Mouse (Mus musculus) testis, postnatal 14 days (tissue): Measurements from ENCODE around the gene Arhgef12.

Experiments used
- DNase-seq: peaks from one replicate; pipeline ENCODE4 v3.0.0; 2021; ENCODE audit warnings: low spot score

The Arhgef12 gene

DNA sequence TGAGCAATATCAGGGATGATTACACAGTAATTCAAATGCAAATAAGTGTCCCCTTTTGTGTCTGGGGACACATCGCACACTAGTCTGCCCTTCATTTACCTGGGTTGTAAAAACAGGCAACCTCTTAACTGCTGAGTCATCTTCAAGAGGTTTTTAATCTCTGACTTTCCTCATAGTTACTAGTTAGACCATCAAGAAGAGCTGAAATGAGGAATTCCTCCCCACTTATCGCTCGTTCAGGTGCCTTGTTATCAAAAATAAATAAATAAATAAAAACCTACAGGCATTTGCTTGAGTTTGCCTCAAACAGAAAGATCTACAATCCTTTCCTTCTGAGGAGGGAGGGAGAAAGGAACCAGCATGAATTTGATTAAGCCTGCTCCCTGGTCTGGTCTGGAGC, 1.7 kb upstream of the Arhgef12 start:
- DNase-seq: no peak

DNA sequence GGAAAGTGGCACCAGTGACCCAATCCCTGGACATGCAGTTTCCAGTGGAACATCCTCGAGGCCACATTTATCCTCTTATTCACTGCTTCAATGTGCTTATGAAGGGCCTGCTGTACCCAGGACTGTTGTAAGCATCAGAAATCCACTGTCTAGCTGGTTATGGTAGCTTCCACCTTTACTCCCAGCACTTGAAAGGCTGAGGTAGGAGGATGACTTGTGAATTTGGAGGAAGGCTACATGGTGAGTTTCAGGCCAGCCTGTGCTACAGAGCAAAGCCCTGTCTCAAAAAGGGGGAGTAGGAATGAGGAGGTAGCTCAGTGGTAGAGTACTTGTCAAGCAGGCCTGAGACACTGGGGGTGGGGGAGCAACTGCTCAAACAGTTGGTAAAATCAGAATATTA, 1.0 kb upstream of the Arhgef12 start:
- DNase-seq: no peak

DNA sequence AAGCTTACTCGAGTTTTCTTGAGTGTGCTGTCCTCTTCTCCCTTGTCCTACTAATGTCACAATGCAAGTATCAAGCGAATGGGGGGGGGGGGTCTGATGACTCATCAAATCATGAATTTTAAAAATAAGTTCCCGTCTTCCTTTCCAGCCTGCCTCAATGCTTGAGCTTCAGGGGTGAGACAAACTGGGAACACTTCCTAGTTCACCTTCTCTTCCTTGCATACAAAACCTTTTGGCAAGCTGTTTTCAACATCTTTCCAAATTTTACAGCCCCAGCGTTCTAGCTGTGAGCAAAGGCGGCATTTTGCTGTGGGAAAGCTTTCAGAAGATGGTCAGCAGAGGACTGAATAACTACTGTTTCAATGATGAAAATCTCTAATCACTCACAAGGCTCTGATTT, 516 bp upstream of the Arhgef12 start:
- DNase-seq: no peak

DNA sequence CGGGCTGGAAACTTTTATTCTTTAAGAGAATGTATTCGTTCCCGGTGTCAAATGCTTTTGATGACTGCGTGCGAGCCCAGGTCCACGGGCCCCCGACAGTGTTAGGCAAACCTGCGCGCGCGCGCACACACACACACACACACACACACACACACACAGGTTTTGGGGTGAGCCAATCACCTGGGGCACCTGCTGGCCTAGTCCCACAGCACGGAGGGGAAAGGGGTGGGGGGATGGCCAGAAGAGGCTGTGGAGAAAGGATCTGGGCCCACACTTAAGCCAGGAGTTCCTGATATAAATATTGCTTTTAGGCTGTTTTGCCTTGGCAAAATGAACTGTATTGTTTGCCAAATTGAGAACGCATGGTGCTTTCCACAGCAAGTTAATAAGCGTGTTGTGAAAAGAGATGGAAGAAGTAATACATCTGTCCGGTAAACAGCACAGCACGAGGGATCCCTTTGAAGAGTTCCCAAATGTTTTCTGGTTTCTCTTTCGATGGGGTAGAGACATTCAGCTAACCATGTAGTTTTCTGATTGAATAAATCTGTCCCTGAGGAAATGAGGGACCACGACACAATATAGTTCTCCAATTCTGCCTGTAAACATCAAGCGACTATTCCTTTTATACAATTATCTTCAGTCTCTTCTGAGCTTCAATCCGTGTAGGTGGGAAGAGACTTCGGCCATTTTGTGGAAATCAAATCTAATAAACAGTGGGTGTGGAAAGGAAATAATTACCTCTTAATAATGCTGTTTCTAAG, 433 bp downstream of the Arhgef12 start:
- DNase-seq: peak; percentile 49

DNA sequence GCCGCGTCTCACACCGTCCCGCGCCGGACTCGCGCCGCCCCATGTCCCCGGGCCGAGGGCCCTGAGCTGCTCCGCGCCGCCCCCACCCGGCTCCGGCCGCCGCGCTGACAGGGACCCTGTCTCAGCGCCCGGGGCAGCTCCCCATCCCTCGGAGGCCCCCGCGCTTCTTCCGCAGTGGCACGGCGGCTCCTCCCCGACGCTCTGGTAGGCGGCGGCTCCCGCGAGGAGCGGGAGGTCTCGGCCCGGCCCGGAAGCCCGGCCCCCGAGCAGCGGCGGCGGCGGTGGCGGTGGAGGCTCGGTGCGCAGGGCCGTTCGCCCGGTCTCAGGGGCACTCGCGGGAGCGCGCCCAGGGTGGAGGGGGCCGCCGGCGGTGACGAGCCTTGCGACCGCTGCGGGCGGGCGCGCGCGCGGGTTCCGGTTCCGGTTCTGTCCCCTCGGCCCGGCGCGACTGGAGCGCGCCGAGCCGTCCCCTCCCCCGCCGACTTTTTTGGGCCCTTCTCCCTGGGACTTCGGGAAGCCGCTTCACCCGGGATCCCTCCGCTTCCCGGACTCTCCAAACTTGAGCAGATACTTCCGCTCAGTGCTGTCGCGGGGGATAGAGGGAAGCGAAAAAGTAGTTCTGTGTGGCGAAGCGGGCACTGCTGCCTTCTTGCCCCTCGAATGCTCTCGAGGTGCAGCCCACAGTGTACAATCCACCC, 1.2 kb downstream of the Arhgef12 start:
- DNase-seq: peak; percentile 93

DNA sequence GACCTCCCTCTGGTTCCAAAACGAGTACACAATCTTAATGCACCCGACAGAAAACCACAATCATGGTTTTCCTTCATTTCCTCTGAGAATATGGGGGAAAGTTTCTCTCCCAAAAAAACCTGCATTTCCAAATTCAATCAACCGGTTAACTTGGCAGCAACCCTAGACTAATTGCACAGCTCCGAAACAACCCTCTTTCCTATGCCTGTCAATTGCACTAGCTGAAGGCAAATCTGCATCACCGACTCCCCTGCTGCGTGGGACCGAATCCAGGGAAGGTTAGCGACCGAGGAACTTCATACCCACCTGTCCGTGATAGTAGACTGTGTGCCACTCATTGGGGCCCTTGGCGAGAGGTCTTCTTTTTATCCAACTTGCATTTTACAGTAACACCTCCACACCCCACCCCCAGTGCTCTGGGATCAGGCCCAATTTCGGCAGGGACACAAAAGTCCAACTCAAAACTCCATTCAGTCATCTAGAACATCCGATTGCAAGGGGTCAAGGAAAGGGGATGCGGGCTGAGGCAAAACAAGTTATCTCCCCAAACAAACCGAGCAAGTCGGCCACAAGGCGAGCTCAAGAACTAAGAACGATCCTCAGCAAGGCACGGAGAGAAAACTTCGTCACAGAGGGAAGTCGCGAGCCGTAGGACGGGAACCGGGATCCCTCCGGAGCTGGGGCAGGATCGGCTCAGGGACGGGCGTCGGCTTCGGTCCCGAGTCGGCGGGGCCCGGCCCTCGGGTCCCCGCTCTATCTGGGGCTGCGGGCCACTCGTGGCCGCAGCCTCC, 2.0 kb downstream of the Arhgef12 start:
- DNase-seq: peak; percentile 56

DNA sequence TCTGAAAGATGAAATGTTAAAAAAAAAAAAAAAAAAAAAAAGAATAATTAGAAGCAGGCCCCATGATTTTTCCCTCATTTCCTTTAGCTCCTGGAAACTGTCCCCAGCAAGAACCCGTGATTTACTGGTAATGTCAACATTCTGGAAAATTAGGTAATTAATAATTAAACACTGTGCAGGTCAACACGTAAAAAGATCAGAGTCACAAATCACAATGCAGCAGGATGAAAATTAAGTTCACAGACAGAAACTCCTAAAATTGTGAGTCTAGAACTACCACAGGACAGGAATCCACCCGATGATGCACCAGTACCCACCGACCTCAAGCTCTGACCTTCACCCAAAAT, 2.5 kb downstream of the Arhgef12 start:
- DNase-seq: no peak

DNA sequence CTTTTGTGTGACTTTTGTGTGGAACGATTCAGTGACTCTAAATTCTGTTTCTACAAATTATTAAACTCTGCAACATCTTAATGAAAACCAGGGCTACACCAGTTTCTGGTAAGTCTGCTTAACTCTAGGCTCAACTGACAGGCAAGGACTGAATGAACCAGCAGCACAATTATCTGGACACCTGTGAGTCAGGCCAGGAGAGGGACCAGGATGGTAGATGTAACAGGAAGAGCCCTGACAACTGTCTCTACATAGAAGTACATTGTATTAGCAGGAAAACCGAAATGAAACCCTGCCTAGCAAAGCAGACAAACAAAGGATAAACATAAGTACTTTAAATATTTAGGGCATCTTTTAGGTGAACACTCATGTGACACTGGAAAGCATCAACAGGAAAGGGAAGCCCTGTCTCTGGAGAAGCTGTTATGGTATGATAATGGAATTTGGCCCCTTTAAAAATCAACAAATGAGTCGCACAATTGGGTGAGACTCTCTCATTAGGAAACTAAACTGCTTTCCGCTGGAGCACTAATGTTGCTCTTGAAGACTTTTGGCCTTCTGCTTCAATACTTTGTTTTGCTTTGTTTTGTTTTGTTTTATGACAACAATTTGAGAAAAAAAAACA, 3.3 kb downstream of the Arhgef12 start:
- DNase-seq: no peak

DNA sequence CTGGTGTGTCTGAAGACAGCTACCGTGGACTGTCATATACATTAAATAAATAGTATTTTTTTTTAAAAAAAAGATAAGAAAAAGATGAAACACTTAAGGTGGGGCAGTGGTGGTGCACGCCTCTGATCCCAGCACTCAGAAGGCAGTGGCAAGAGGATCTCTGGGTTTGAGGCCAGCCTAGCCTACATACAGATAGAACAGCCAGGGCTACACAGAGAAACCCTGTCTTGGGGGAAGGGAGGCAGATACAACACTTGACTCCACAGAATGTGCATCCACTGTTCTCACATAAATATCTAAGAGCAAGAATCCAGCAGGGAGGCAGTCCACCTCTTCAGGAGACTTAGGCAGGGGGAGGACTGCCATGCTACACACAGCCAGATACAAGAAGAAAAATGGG, 4.1 kb downstream of the Arhgef12 start:
- no peak for DNase-seq

DNA sequence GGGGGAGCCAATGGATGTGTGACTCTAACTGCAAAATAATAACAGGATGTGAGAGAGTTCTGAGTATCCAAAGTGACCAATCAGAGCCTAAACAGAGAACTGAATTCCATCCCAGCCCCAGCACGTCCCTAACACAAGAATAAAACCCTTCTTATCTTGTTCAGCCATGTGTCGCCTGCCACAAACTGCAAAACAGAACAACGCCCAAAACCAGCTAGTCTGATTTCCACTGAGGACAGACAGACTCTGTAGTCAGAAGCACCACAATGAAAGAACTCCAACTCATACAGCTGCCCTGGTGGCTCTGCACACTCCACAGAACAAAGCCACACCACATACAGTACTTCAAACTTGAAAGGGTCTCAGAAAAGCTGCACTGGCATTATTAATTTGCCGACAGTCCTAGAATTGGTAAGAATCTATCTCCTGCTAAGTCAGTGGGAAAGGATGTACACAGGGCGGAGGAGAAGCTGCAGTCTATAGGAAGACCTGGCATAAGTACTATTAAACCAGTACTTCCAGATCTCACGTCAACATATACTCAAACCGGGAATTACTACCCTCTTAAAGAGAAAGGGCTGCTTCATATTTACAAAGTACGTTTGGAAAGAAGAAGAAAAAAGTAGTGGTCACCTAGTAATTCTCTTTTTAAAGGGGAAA, 5.0 kb downstream of the Arhgef12 start:
- DNase-seq: no peak

DNA sequence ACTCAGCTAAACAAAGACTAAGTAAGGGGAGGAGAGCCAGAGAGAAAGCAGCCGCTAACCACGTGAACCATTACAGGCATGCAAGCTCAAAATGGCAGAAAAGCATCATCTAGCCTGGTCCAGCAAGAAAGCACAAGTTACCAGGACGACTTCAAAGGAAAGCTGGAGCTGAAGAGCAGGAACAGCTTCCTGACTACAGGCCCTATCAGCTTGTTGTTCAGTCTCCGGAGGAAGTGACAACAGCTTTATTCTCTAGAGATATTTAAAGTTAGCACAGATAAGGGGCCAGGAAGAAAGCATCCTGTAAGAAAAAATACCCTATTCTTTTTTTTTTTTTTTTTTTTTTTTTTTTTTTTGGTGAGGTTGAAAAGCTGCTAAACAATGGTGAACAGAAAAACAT, 8.1 kb downstream of the Arhgef12 start:
- DNase-seq: no peak

DNA sequence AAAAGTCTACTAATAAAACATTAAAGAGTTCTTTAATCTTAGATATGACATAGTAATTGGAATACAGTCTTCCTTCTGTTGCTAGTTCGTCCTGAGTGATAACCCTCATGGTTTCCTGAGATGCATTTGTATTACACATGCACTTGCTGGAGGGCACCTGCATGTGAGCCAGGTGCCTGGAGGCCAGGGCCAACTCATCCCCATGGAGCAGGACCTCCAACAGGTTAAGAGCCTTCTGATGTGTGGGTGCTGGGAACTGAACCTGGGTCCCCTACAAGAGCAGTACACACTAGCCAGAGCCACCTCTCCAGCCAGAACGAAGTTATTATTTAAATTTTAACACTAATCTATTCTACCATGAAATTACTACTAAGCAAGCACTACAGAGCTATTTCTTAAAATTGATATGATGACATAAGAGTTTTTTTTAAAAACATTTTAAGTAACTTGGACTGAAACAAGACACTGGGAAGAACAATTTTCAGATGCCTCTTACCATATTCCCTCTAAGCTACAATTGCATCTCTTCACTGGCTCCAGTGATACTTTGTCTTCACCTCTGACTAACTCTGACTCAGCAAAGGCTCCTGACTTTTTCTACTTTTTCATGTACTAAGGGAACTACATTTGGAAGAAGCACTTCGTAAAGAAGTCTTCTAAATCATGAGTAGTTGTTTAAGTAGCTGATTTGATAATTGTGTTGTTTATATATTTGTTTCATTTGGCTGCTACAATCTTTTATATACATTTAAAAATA, 9.1 kb downstream of the Arhgef12 start:
- no peak for DNase-seq

DNA sequence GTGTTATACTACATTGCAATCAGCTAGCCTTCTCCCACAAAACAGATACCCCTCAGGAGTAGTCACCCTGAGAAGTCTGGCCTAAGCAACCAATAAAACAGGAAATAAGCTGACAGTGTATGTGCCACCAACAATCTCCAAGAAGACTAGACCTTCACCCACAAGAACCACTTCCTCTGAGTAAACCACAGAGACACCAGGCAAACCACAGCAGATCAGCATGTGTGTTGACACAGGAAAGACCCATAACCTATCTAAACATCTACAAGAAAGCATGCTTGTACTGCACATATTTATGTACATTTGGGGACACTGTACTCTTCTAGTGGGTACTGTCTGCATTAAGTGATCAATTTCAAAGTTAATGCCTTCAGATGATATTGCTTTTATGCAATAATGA, 10.7 kb downstream of the Arhgef12 start:
- no peak for DNase-seq

DNA sequence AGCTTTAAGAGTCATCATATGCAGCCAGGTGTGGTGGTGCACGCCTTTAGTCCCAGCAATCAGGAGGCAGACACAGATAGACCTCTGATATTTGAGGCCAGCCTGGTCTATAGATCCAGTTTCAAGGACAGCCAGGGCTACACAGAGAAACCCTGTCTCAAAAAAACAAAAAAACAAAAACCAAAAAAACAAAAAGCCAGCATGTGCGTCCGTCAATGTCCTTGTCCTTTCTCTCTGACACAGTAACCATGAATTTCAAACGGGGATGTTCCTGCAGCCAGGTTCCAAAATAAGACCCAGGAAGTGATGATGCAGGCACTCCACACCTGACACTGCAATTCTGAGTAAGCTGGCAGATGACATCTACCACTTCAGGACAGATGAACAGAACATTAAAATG, 12.2 kb downstream of the Arhgef12 start:
- DNase-seq: no peak

DNA sequence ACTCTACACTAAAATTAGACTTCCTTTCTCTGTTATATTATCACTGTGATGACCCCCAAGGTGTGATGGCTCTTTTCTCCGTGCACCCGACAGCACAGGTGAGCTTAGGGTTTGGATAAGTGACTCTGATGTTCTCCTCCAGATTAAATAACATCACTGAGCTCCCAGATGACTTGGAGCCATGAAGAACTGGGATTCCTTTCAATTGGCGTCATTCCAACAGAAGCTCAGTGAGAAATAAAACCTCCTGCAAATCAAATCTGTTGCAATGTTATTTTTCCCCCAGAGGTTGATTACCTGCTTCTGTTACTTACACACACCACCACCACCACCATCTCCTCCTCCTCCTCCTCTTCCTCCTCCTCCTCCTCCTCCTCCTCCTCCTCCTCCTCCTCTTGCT, 13.2 kb downstream of the Arhgef12 start:
- DNase-seq: no peak

DNA sequence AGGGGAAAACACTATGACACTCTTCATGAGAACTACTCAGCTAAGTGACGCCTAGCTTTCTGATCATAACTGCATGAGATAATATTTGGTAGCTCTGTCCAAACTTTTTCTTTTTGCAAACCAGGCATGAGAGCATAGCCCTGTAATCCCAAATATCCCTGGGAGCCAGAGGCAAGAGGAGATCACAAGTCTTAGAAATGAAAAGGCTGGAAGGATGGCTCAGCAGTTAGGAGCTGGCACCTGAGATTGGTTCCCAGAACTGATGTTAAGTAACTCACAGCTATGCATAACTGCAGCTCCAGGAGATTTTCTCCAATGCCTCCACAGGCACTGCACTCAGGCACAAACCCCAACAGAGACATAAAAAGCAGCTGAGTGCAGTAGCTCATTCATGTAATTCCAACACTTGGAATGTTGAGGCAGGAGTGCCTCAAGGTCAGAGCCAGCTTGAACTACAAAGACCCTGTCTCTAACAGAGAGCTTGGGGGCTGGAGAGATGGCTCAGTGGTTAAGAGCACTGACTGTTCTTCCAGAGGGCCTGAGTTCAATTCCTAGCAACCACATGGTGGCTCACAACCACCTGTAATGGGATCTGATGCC, 21.3 kb downstream of the Arhgef12 start:
- DNase-seq: no peak

DNA sequence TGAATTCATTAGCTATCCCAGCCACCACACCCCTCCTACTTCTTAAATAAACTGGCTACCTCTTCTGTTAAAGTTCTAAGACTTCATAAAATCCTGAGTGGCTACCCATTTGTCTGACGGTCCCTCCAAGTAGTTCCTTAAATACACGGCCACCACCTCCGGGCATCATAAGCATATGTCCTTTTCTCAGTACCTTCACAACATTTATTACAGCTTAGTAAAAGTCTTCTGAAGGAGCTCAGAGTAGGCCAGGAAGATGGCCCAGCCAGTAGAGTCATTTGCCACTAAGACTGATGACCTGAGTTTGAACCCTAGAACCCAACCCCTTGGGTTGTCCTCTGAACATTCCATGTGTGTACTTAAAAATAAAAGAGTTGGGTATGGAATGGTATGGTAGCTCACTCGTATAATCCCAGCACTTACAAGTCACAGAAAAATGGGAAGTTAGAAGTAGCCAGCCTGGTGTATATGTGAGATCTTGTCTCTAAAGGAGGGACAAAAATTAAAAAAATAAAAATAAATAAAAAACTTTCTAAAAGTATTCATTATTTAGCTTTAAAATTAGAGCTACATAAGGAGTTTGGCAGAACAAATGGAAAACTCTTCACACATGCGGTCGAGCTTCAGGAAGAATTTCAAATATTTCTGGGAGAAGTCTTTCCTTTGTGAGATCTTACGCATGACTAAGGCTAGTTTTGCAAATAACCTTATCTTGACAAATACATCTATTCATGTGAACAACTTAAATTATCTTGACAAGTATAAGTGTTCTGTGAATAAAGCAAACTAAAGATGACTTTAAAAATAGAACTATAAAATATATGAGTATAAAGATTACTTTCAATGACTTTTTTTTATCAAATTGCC, 22.3 kb downstream of the Arhgef12 start:
- DNase-seq: no peak

DNA sequence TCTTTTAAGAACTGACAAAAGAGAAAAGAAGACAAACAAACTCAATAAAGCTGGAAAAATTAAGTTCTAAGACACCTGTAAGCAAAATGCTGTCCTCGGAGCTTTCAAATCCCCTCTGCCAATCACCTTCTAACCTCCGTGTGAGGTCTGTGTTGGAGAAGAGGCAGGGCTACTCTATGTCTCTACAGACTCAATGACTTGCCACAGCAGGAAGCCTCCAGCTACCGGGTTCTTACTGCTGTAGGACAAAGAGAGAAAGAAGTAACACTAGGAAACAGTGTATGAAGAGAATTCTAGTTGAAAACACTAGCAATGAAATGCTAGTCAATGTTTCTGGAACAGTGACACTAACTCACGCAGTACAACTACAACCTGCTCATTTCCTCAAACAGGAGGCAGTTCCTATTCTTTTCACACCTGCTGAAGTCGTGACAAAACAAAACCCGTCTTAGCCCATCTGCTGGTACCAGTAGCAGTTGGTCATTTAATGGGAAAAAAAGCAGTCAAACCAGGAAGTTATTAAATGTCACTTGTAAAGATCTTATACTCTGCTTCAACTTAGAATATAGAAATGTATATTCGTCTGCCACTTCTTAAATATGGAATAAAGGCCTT, 23.5 kb downstream of the Arhgef12 start:
- no peak for DNase-seq

DNA sequence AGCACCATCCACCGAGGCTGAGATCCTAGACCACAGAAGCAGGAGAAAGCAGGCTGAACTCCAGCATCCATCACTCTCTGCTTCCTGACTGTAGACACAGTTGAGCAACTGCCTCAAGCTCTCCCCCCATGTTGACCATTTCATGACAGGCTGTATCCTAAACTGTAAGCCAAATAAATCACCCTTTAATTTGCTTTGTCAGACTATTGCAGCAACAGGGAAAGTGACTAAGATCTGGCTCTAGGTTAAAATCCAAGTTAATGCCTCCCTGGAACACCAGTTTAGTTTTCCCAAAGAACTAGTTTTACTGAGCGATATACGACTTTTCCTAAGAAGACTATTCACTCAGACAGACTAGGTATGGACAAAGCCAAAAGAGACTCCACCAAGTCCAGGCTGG, 28.3 kb downstream of the Arhgef12 start:
- DNase-seq: no peak

DNA sequence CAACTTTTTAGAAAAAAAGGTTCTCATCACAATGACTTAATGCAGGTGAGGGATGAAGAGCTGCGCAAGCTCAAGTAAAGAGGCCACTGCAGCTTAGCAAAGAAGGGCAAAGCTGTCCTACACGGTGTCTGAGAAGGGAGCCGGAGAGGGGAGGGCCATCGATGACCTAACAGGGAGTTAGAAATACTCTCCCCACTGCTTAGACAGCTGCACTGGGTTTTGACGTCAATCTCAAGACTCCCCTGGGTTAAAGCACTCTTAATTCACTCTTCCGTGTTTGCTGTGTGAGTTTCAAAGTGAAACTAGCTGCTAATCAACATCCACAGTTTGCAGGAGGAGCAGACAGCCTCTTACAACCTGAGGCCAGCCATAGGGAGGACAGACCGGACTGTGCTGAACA, 30.9 kb downstream of the Arhgef12 start:
- no peak for DNase-seq
